Mouse (Mus musculus) forebrain, embryonic 16.5 days (tissue): ENCODE measurements around the gene Atf6b. TPM values are rescaled to one million over a fixed set of nuclear protein-coding genes. Genes with fewer than 3 reads are reported as not detected.
A peak's percentile ranks its signal among the peaks of the same experiment; 100 is the strongest.

Source experiments
- ATAC-seq: fragments of 200-750 bp; cut with Nextera tagmentation; 2 replicates; pipeline ENCODE4 v1.8.0; 2017; ENCODE audit warnings: mild to moderate bottlenecking, moderate library complexity
- H3K27ac ChIP-seq: fragments of 300-500 bp; sonication (generic); 2 replicates; pipeline ENCODE4 v1.5.1; 2014; ENCODE audit warnings: low read length, control low read depth
- H3K27me3 ChIP-seq: fragments of 300-500 bp; sonication (generic); replicated peaks from 2 replicates; pipeline ENCODE4 v1.6.1; 2014; ENCODE audit warnings: low read length; ENCODE audit not compliant: control insufficient read depth, insufficient read depth
- H3K36me3 ChIP-seq: fragments of 300-500 bp; sonication (generic); 2 replicates; pipeline ENCODE4 v1.6.1; 2014; ENCODE audit not compliant: control insufficient read depth, insufficient read depth
- H3K4me1 ChIP-seq: fragments of 300-500 bp; sonication (generic); replicated peaks from 2 replicates; pipeline ENCODE4 v1.6.1; 2014; ENCODE audit warnings: low read length; ENCODE audit not compliant: control insufficient read depth, insufficient read depth
- H3K4me2 ChIP-seq: fragments of 300-500 bp; sonication (generic); 2 replicates; pipeline ENCODE4 v1.6.1; 2014; ENCODE audit warnings: mild to moderate bottlenecking, low read length, control low read depth
- H3K4me3 ChIP-seq: fragments of 300-500 bp; sonication (generic); replicated peaks from 2 replicates; pipeline ENCODE4 v1.5.1; 2014; ENCODE audit warnings: mild to moderate bottlenecking, low read length, control low read depth
- H3K9ac ChIP-seq: fragments of 300-500 bp; sonication (generic); replicated peaks from 2 replicates; pipeline ENCODE4 v1.6.1; 2014; ENCODE audit warnings: low read depth, low read length, control low read depth
- H3K9me3 ChIP-seq: fragments of 300-500 bp; sonication (generic); 2 replicates; pipeline ENCODE4 v1.6.1; 2016; ENCODE audit warnings: low read length; ENCODE audit not compliant: control insufficient read depth
- WGBS: fragments of 180-500 bp; shearing (Covaris S2); extraction: QIAGEN DNeasy Blood & Tissue Kit; methylation state at CpG from one replicate; pipeline ENCODE4 v1.1.7; 2014; 5-methylcytosine and 5-hydroxymethylcytosine counted together
- polyA plus RNA-seq: library from polyadenylated mRNA; unstranded; fragments of >200 nt; fragmentation: Nextera tagmentation; extraction: Ambion mirVana; gene quantifications from 2 replicates; pipeline ENCODE4 v1.2.1, GENCODE M21; 2015

Gene Atf6b
- polyA plus RNA-seq, 1 experiment from 2014 or later = 119 TPM

DNA sequence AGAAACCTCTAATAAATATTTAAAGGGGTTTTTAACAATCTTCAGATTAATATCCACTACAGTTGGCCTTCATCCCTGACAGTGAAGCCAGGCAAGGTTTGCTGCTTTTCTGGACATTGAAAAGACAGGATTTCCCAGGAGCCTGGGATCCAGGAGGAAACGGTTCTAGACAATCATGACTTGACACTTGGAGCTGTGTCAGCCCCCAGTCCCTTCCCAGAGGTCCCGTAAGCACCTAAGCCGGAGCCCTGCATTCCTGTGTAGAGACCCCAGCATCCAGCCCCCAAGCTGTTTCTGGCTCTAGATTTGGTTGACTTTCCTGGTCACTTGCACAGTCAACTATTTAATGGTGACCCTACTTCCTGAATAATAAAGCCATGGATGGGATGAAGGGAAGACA, 11.6 kb downstream of the Atf6b start:
- Histone ChIP-seq H3K9ac (no peak overlapping the region), H3K27ac (no peak overlapping the region), H3K36me3 (0 out of 2 replicates have a peak, but pooled peaks cover 4% of the 10 kb centered on the region), H3K4me1 (peaks cover 3% of the 10 kb centered on the region; the same call in 1 of the 2 replicates), H3K4me3 (no peak overlapping the region), H3K4me2 (no peak overlapping the region), H3K27me3 (peaks cover 18% of the 10 kb centered on the region), H3K9me3 (no peaks in the 10 kb centered on the region)
- ATAC-seq = no peak
- 80% methylated on average over 3 of the region's 3 CpGs for WGBS

DNA sequence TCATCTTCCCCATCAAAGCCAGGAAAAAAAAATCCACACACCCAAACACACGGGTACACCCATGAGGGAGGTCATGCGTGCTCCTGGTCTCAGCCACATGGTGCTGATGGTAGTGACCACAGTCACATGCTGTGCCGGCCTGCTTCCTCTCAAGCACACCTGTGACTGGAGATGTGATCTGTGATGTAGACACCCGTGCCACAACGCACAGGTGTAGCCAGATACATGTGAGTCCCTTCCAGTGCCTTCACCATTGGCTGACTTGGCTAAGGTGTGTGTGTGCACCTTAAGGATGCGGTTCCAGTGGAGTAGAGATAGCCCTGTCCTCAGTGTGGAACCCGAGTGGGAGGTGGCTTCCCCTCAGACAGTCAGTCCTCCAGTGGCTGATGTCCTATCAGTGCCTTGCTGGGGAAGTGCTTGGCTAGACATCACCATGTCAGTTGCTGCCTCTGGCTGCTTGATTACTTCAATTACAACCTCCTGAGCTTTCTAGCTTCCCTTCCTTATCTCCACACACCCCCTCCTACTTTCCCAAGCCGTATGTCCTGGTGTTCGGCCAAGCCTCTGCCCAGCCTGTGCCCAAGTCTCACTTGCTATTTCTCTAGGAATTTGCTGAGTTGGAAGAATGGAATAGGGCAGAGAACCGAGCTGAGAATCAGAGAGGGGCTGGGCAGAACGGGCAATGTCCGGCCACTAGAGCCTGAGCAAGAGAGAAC, 12.4 kb downstream of the Atf6b start:
- Histone ChIP-seq H3K4me1 (peaks cover 3% of the 10 kb centered on the region; the same call in 1 of the 2 replicates), H3K4me3 (no peak overlapping the region), H3K36me3 (0 out of 2 replicates have a peak, but pooled peaks cover under 1% of the 10 kb centered on the region), H3K27ac (no peak overlapping the region), H3K9me3 (no peaks in the 10 kb centered on the region), H3K27me3 (peaks cover 18% of the 10 kb centered on the region), H3K4me2 (no peak overlapping the region), H3K9ac (no peak overlapping the region)
- 68% methylated on average over 12 of the region's 12 CpGs for WGBS
- ATAC-seq = no peak

DNA sequence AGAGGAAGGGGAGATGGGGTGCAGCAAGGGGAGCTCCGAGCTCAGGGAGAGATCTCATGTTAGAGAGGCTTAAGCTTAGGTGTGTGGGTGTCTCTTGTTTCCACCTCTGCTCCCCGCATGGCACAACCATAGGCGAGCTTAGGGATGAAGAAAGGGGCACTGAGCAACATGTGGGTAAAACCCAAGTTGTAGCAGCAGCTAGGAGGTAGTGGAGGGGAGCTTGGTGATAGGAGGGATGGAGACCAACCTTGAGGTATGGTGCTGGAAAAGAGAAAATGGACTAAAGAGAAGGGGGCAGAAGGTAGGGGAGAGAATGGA, 12.9 kb downstream of the Atf6b start:
- H3K4me3 ChIP-seq = no peak overlapping the region
- no peak overlapping the region for H3K4me2 ChIP-seq
- WGBS = 78% methylated on average over 3 of the region's 3 CpGs
- H3K9ac ChIP-seq = no peak overlapping the region
- H3K4me1 ChIP-seq = peaks cover 3% of the 10 kb centered on the region; the same call in 1 of the 2 replicates
- H3K36me3 ChIP-seq = no peaks in the 10 kb centered on the region
- peaks cover 18% of the 10 kb centered on the region for H3K27me3 ChIP-seq
- no peak for ATAC-seq
- H3K9me3 ChIP-seq = no peaks in the 10 kb centered on the region
- H3K27ac ChIP-seq = no peak overlapping the region

DNA sequence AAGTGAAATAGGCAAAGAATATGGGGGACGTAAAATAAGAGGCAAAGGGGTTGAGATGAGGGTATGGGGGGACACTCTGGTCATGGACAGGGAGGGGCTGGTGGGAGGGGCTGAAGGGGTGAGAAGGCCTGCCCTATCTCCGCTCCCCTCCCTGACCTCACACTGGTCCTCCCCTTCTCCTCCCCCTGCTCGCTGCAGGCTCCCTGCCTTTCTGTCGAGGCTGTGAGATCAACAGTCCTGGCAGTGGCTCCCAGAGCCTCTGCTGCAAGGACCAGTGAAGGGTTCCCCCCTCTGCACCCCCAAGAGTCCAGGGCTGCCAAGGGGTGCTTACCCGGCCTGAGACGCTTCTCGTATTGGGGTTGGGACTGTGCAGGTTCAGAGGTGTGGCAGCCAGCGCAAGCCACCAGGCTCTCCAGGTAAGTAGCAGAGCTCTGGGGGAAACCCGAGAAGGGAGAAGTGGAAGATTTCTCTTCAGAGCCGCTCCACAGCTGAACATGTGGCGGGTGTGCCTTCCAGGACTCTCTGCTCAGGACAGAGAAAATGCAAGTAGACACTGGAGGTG, 13.4 kb downstream of the Atf6b start:
- ATAC-seq = no peak
- Histone ChIP-seq H3K9me3 (no peaks in the 10 kb centered on the region), H3K27me3 (peaks cover 18% of the 10 kb centered on the region), H3K4me1 (peaks cover 3% of the 10 kb centered on the region; the same call in 1 of the 2 replicates), H3K36me3 (no peaks in the 10 kb centered on the region), H3K4me2 (no peak overlapping the region), H3K4me3 (no peak overlapping the region), H3K9ac (no peak overlapping the region), H3K27ac (no peak overlapping the region)
- 38% methylated on average over 11 of the region's 11 CpGs for WGBS

DNA sequence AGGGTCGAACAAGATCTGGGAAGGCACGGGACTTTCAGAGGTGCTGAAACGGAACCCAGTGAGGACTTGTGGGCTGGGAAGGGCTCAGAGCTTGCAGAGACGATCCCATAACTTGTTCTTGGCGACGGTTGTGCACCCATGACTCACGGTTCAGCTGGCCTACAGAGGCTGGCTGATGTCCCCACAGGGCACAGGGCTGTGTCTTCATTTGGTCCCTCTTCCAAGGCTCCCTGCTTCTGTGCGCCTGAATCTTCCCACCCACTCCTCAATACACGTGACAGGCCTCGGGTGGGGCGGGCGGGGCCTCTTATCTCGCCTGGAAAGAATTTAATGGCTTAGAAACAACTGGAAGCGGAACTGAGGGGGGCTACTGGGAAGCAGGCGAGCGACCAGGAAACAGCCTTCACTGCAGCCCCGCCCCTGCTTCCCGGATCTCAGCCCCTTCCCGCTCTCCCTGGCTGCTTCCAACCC, 14.2 kb downstream of the Atf6b start:
- ATAC-seq = no peak
- peak overlapping the region; percentile 27 for H3K4me2 ChIP-seq
- H3K27ac ChIP-seq = no peak overlapping the region
- H3K9ac ChIP-seq = no peak overlapping the region
- WGBS = 13% methylated on average over 19 of the region's 19 CpGs
- H3K27me3 ChIP-seq = peaks cover 18% of the 10 kb centered on the region
- H3K4me1 ChIP-seq = peaks cover 3% of the 10 kb centered on the region; the same call in 1 of the 2 replicates
- H3K9me3 ChIP-seq = no peaks in the 10 kb centered on the region
- 0 out of 2 replicates have a peak overlapping the region, but pooled peaks have one; percentile 3 for H3K4me3 ChIP-seq
- H3K36me3 ChIP-seq = no peaks in the 10 kb centered on the region

DNA sequence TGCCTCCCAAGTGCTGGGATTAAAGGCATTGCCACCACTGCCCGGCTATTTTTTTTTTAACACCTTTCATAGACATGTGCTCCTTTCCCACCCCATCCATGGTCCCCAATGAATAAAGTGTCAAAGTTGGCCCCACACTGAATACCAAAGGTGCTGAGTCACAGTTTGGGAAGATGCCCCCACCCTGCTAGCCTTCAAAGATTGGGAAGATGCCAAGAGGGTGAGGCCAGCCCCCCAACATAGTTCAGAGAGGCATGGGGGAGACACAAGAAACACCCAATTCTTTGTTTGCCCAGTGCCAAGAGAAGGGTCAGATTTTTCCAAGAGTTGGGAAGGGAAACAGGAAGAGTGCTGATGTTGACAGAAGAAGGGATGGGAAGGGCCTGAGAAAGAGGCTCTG, 15.5 kb downstream of the Atf6b start:
- peaks cover 3% of the 10 kb centered on the region; the same call in 1 of the 2 replicates for H3K4me1 ChIP-seq
- H3K4me2 ChIP-seq = no peak overlapping the region
- H3K27ac ChIP-seq = no peak overlapping the region
- no peaks in the 10 kb centered on the region for H3K36me3 ChIP-seq
- H3K9ac ChIP-seq = no peak overlapping the region
- no peaks in the 10 kb centered on the region for H3K9me3 ChIP-seq
- H3K27me3 ChIP-seq = peaks cover 18% of the 10 kb centered on the region
- ATAC-seq = no peak
- WGBS = 93% methylated on average over 1 of the region's 1 CpGs
- no peak overlapping the region for H3K4me3 ChIP-seq

DNA sequence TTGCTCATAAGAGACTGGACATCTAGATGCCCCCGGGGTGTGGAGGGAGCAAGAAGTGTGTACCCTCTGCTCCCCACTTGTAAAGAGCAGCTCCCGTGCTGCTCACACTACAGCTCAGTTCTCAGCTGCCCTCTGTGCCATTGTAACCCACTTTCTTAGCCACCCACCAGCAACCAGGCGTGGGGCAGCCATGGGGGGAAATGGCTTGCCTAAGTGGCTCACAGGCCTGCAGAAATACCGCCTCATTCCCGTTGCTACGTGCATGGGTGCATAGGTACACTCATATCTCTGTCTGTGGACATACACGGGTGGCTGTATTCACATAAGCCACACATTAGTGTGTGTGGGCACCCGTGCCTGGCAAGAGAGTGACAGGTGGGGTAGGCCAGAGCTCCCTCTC, 16.0 kb downstream of the Atf6b start:
- Histone ChIP-seq H3K4me1 (peaks cover 3% of the 10 kb centered on the region; the same call in 1 of the 2 replicates), H3K36me3 (no peaks in the 10 kb centered on the region), H3K9me3 (no peaks in the 10 kb centered on the region), H3K4me3 (no peak overlapping the region), H3K4me2 (no peak overlapping the region), H3K27ac (no peak overlapping the region), H3K9ac (no peak overlapping the region), H3K27me3 (peaks cover 18% of the 10 kb centered on the region)
- WGBS = 80% methylated on average over 8 of the region's 8 CpGs
- ATAC-seq = no peak

DNA sequence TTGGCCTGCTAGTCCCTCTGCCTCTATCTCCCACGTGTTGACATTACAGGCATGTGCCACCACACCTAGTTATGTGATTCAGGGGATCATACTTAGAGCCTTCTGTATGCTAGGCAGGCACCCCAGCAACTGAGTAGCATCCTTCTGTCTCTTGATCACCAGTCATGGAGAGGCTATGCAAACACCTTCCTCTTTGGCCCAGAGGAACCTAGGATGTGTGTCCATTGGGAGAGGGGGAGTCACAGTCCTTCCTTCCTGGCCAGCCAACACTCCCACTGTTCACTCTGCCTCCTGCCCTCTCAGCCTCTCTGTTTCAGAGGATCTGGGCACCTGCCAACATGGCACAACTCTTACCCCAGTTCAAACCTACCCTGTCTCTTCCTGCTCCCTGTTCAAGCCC, 16.6 kb downstream of the Atf6b start:
- Histone ChIP-seq H3K9me3 (no peaks in the 10 kb centered on the region), H3K4me3 (no peak overlapping the region), H3K4me1 (peaks cover 3% of the 10 kb centered on the region; the same call in 1 of the 2 replicates), H3K4me2 (no peak overlapping the region), H3K36me3 (no peaks in the 10 kb centered on the region), H3K27ac (no peak overlapping the region), H3K27me3 (peaks cover 18% of the 10 kb centered on the region), H3K9ac (no peak overlapping the region)
- 58% methylated on average over 1 of the region's 1 CpGs for WGBS
- ATAC-seq = no peak

DNA sequence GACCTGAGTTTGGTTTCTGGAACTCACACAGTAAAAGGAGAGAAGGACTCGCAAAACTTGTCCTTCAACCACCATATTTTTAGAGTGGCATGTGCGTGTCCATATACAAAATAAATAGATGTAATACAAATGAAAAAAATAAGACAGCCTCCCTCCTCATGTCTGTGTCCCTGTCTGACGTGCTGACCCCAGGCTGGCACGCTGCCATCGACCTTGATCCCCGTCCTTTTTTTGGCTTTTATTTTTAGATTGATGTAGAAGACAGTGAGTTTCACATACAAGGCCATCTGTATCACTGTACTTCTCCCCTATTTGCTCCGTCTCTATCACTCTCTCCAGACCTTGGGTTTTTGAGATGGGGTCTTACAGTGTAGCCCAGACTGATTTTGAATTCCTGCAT, 17.5 kb downstream of the Atf6b start:
- no peak overlapping the region for H3K4me2 ChIP-seq
- peaks cover 14% of the 10 kb centered on the region for H3K27me3 ChIP-seq
- no peak overlapping the region for H3K4me3 ChIP-seq
- ATAC-seq = no peak
- no peak overlapping the region for H3K27ac ChIP-seq
- H3K9me3 ChIP-seq = no peaks in the 10 kb centered on the region
- peaks cover 3% of the 10 kb centered on the region; the same call in 1 of the 2 replicates for H3K4me1 ChIP-seq
- no peak overlapping the region for H3K9ac ChIP-seq
- H3K36me3 ChIP-seq = no peaks in the 10 kb centered on the region
- 81% methylated on average over 7 of the region's 7 CpGs for WGBS
